Mouse (Mus musculus) midbrain, embryonic 10.5 days (tissue): ENCODE data around the gene Pdp2. TPM values are rescaled to one million over a fixed set of nuclear protein-coding genes. Genes with fewer than 3 reads are reported as not detected.
A peak's percentile ranks its signal among the peaks of the same experiment; 100 is the strongest.

Experiments
- DNase-seq: peaks from one replicate; pipeline ENCODE4 v3.0.0-alpha.2; 2017; ENCODE audit warnings: low spot score
- H3K27ac ChIP-seq: fragments of 300-500 bp; sonication (generic); replicated peaks from 2 replicates; pipeline ENCODE4 v1.5.1; 2016; ENCODE audit warnings: mild to moderate bottlenecking
- H3K27me3 ChIP-seq: fragments of 300-500 bp; sonication (generic); 2 replicates; pipeline ENCODE4 v1.6.1; 2016; ENCODE audit warnings: low read depth, mild to moderate bottlenecking; ENCODE audit not compliant: poor library complexity, severe bottlenecking
- H3K36me3 ChIP-seq: fragments of 300-500 bp; sonication (generic); 2 replicates; pipeline ENCODE4 v1.6.1; 2016; ENCODE audit warnings: mild to moderate bottlenecking, moderate library complexity
- H3K4me1 ChIP-seq: fragments of 300-500 bp; sonication (generic); 2 replicates; pipeline ENCODE4 v1.6.1; 2016
- H3K4me3 ChIP-seq: fragments of 300-500 bp; sonication (generic); 2 replicates; pipeline ENCODE4 v1.5.1; 2016; ENCODE audit warnings: mild to moderate bottlenecking, moderate library complexity
- H3K9me3 ChIP-seq: fragments of 300-500 bp; sonication (generic); replicated peaks from 2 replicates; pipeline ENCODE4 v1.6.1; 2016; ENCODE audit warnings: mild to moderate bottlenecking
- WGBS: fragments of 180-500 bp; shearing (Covaris S2); methylation state at CpG from one replicate; pipeline ENCODE4 v1.1.7; 2016; 5-methylcytosine and 5-hydroxymethylcytosine counted together
- polyA plus RNA-seq: library from polyadenylated mRNA; unstranded; fragments of >200 nt; fragmentation: Nextera tagmentation; extraction: Ambion mirVana; gene quantifications from 2 replicates; pipeline ENCODE4 v1.2.1, GENCODE M21; 2016

Gene Pdp2
- polyA plus RNA-seq: 14.3 and 16.5 TPM in 2 replicates

DNA sequence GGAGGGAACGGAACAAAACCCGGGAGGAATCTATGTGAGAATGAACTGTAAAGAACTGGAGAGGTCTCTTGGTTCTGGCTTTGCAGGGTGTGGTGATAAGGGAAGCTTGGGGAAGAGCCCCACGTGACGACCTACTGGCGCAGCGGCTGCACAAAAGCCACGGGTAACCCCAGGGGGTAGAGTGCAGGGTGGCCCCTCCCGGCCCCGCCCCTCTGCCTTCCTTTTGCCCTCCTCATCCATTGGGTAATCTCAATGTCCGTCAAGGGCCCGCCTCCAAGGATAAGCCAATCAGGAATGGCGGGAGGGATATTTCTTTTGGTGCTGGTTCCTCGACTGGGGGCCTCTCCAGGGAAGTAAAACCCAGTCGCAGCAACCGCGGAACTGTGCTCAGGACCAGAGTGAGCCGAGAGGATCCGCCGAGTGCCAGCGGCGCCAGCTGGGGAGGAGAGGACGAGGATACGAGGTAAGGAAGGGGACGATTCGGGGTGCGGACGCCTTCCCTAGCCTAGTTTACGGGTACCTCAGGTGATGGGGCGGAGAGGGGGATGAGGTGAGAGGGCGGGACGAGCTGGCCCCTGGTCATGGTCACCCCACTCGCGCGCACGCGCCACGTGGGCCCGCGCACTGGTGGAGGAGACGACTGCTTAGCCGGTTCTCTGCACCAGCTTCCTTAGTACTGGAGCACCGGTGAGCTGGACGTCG is at the start of gene Pdp2:
Gene Pdp2, plus strand, starts transcription at position 319 of the 702 bp plus-strand sequence.
- Histone ChIP-seq H3K4me1 (peaks cover 21% of the 10 kb centered on the region), H3K36me3 (peaks cover 30% of the 10 kb centered on the region), H3K27me3 (no peaks in the 10 kb centered on the region), H3K4me3 (peak within 1 kb of the TSS; percentile 85), H3K27ac (peak within 1 kb of the TSS; percentile 90), H3K9me3 (no peaks in the 10 kb centered on the region)
- peak; percentile 89 for DNase-seq
- under 1% methylated on average over 44 of the region's 44 CpGs for WGBS

DNA sequence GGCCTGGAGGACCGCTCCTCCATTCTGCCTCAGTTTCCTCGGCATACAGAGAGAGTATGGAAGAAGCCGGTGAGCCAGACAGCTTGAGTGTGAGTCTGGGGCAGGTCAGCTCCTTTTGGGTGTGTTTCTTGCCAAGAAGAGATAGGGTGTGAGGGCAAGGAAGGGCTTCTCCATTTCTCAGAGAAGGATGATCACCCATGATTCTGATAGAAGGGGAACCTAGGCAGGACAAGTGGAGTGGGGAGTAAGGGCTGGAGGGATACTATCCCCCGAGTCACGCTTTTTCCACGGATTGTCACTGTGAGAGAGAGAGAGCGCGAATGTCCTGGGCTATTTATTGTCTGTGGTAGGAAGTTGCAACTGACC is 49.8 kb upstream of the Pdp2 start:
- Histone ChIP-seq H3K4me3 (peak overlapping the region; percentile 74), H3K27me3 (peaks cover 76% of the 10 kb centered on the region), H3K4me1 (peaks cover 21% of the 10 kb centered on the region), H3K9me3 (no peaks in the 10 kb centered on the region), H3K27ac (no peak overlapping the region), H3K36me3 (no peaks in the 10 kb centered on the region)
- WGBS: 15% methylated on average over 8 of the region's 8 CpGs
- DNase-seq: no peak

DNA sequence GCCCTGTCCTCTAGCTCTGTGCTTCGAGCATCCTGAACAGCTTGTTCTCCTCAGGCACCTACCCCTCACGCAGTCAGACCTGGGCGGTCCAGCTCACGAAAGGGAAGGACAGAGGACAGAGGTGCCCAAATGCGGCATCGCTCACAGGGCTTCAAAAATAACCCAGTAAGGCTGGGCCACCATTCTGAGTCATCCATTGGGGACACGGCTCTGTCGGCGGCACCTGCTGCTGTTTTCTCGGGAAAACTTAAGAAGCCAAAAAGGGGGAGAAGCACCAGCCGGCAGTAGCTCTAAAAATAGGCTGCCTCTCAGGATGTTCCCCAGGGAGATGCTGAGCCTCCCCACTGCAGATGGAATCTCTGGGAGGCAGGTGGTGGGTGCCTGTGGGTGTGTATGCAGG is 49.1 kb upstream of the Pdp2 start:
- peak overlapping the region; percentile 74; the same call in 1 of the 2 replicates for H3K4me3 ChIP-seq
- no peak overlapping the region for H3K27ac ChIP-seq
- no peak for DNase-seq
- peaks cover 74% of the 10 kb centered on the region for H3K27me3 ChIP-seq
- 12% methylated on average over 11 of the region's 11 CpGs for WGBS
- H3K4me1 ChIP-seq: peaks cover 21% of the 10 kb centered on the region
- H3K36me3 ChIP-seq: no peaks in the 10 kb centered on the region
- H3K9me3 ChIP-seq: no peaks in the 10 kb centered on the region

DNA sequence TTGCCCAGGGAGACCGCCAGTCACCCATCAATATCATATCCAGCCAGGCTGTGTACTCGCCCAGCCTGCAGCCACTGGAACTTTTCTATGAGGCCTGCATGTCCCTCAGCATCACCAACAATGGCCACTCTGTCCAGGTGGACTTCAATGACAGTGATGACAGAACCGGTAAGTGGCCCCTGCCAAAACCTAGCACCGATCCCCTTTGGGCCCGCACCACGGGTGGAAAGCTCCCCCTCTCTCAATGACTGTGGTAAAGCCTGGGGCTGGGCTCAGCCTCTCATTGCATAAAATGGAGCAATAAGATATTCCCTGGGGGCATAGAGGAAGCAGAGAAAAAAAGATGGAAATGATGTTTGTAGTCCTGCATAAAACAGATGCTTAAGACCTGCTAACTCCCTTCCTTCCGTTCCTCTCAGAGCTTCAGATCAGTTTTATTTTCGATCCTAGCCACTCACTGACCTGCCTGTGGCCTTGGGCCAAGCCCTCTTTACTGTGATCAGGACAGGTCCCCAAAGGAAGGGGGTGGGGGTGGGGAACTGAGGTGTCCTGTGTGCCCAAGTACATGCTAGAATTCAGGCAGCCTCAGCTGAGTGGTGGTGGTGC is 47.7 kb upstream of the Pdp2 start:
- WGBS: 86% methylated on average over 8 of the region's 8 CpGs
- Histone ChIP-seq H3K4me1 (peaks cover 21% of the 10 kb centered on the region), H3K4me3 (no peak overlapping the region), H3K27ac (no peak overlapping the region), H3K9me3 (no peaks in the 10 kb centered on the region), H3K27me3 (peaks cover 60% of the 10 kb centered on the region), H3K36me3 (no peaks in the 10 kb centered on the region)
- DNase-seq: no peak

DNA sequence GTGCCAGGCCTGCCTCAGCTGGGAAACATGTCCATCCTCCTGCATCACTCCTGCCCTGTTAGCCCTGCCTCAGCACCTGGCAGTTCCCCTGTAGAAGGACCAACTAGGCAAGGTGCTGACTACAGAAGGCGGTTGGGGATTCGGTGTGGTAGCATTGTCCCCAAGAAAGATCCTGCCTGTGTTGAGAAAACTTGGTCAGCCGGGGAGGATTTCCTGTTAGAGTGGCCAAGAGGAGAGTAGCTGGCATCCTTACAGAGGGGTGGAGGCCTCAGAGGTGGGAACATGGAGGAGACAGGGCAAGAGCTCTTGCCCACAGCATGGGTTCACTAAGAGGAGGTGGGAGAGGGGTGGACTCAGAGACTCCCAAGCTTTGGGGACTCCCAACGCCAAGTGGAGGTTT is 36.1 kb upstream of the Pdp2 start:
- no peaks in the 10 kb centered on the region for H3K36me3 ChIP-seq
- no peak for DNase-seq
- H3K27me3 ChIP-seq: no peaks in the 10 kb centered on the region; the same call in 1 of the 2 replicates
- H3K27ac ChIP-seq: no peak overlapping the region
- WGBS: 89% methylated on average over 4 of the region's 4 CpGs
- H3K9me3 ChIP-seq: no peaks in the 10 kb centered on the region
- H3K4me1 ChIP-seq: 0 out of 2 replicates have a peak, but pooled peaks cover 7% of the 10 kb centered on the region
- H3K4me3 ChIP-seq: no peak overlapping the region

DNA sequence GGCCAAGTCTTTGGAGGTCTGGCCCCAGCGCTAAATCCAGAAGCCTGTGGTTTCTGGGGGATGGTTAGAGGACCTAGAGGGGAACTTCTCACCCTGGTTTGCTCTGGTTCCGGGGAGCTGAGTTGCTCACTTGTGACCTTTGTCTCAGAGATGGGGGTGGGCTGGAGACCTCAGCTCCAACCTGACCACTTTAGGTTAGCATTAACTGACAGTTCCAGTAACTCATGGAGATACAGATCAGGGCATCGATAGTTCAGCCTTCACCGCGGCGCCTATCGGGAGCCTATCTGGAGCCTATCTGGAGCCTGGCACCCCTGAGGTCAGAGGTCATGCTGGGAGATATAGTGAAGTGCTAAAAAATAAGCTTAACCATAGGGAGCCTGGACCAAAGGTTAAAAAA is 34.0 kb upstream of the Pdp2 start:
- 83% methylated on average over 7 of the region's 7 CpGs for WGBS
- H3K9me3 ChIP-seq: no peaks in the 10 kb centered on the region
- no peak for DNase-seq
- no peaks in the 10 kb centered on the region; the same call in 1 of the 2 replicates for H3K27me3 ChIP-seq
- no peaks in the 10 kb centered on the region for H3K36me3 ChIP-seq
- H3K27ac ChIP-seq: no peak overlapping the region
- no peaks in the 10 kb centered on the region for H3K4me1 ChIP-seq
- H3K4me3 ChIP-seq: no peak overlapping the region

DNA sequence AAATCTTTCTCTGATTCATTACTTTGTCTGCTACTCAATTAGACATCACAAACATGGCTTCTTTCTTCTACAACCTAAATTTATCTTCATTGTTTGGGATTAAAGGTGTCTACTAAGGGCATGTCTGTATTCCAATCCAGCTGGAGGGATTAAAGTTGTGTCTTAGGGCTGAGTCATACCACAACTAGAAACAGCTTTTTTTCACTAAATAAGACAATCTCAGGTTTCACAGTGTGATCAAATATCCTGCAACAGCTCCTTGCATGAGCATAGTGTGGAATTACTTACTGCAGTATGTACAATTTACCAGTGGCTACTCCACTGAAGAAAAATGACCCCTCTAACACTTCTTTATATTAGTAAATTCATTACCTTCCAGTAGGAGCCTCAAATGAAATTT is 30.5 kb upstream of the Pdp2 start:
- DNase-seq: no peak
- Histone ChIP-seq H3K27ac (no peak overlapping the region), H3K36me3 (no peaks in the 10 kb centered on the region), H3K9me3 (no peaks in the 10 kb centered on the region), H3K4me1 (no peaks in the 10 kb centered on the region), H3K27me3 (no peaks in the 10 kb centered on the region), H3K4me3 (no peak overlapping the region)

DNA sequence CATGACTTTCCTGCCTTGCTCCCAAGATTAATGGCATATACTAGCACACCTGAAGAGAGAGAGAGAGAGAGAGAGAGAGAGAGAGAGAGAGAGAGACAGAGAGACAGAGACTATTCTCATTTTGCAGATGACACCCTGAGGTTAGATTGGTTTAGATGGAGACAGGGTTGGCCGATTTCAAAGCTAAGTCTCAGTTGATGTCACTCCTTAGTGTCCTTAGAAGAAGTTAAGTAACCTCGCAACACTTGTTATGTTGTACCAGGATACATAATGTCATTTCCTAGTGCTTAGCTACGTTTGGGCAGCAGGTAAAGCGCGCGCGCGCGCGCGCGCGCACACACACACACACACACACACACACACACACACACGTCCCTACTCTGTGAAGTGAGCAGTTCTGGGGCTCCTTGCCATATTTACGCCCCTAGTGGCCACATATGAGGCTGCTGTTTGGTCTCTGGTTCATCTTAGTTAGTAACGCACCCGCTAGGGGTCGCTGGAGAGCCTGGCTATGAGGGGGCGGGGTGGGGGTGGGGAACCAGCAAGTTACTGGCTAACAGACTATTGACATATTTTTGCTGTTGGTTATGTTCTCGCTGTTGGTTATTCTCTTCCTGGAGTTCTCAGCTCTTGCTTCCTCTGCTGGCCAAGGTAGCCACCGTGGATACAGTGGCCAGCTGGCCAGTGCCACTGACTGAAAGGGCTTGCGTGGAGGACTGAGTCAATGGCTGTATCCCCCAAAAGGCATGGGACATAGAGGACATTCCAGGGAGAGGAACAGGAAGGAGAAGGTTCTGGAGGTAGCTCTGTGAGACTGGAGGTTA is 26.4 kb upstream of the Pdp2 start:
- DNase-seq: peak; percentile 83
- no peak overlapping the region for H3K4me3 ChIP-seq
- H3K9me3 ChIP-seq: no peaks in the 10 kb centered on the region
- no peak overlapping the region for H3K27ac ChIP-seq
- H3K4me1 ChIP-seq: no peaks in the 10 kb centered on the region
- WGBS: 19% methylated on average over 22 of the region's 22 CpGs
- no peaks in the 10 kb centered on the region for H3K36me3 ChIP-seq
- no peaks in the 10 kb centered on the region for H3K27me3 ChIP-seq

DNA sequence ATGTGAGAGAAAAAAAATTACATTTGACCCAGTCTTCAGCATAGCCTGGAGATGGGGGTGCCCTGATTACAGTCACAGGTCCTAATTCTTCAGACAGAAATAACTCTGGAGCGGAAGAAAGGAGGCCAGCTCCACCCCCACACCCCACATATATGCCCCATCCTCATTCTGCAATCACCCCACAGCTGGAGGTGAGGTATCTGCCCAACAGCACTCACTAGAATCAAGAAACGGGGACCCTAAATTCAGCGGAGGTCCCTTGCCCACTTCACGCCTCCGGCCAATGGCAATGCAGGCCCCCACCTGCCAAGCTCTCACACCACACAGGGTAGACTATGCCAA is 25.8 kb upstream of the Pdp2 start:
- Histone ChIP-seq H3K27me3 (no peaks in the 10 kb centered on the region), H3K27ac (no peak overlapping the region), H3K4me1 (peaks cover 1% of the 10 kb centered on the region; the same call in 1 of the 2 replicates), H3K9me3 (no peaks in the 10 kb centered on the region), H3K4me3 (no peak overlapping the region), H3K36me3 (no peaks in the 10 kb centered on the region)
- no peak for DNase-seq
- WGBS: 90% methylated on average over 5 of the region's 5 CpGs

DNA sequence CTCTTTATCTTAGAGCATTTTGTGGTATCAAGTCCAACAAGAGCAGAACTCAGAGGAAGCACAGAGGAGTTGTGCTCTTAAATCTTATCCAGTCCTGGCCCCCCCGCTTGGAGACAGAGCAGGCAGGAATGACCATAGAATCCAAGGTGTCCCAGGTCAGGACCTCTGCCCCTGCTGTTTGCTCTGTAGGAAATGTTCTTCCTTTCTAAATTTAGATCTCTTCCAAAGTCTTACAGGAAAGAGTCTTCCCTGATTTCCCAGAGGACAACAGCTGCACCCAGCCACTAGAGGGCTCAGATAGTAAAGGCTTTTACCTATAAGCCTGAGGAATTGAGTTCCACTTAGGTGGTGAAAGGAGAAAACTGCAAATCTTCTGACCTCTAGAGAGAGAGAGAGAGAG is 21.7 kb upstream of the Pdp2 start:
- peaks cover 9% of the 10 kb centered on the region for H3K4me1 ChIP-seq
- no peak overlapping the region for H3K4me3 ChIP-seq
- H3K27ac ChIP-seq: no peak overlapping the region
- no peaks in the 10 kb centered on the region for H3K27me3 ChIP-seq
- 50% methylated on average over 1 of the region's 1 CpGs for WGBS
- no peaks in the 10 kb centered on the region for H3K9me3 ChIP-seq
- no peaks in the 10 kb centered on the region for H3K36me3 ChIP-seq
- no peak for DNase-seq

DNA sequence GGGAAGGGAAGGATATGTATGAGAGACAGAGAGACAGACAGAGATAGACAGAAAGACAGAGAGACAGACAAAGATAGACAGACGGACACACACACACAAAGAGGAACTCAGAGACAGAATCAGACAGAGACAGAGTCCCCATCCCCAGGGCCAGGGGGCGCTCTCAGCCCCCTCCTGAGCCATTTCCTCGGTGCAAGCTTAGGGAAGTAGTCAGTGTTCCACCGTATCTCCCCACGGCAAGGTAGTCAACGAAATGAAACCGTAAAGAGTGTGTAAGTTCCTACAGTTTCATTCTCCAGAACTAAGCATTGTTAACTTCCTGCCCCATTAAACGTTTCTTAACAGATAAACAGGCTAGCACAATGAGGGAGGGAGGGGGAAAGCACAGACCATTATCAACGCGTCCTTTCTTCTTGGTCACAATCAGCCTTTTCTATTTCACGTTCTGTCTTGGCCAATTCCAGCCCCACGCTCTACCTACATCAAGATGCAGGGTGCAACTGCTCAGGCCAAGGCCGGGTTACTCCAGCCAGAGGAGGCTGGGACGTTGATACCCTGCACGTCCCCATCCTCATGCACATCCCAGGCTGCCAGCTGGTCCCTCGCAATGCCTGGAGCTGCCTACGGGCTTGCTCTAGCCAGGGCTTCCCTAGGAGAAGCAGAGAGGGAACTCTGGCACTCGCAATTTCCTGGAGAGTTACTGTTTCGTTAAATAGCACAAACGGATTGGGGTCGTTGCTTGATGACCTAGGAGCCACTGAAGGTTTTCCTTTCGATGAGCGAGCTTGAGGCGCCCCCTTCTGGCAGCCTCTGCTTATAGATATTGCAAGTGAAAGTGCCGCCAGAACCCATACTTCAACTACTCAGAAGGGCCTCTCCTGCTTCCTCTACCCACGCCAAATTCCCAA is 20.6 kb upstream of the Pdp2 start:
- H3K27me3 ChIP-seq: no peaks in the 10 kb centered on the region
- peak overlapping the region; percentile 55 for H3K4me3 ChIP-seq
- no peaks in the 10 kb centered on the region for H3K9me3 ChIP-seq
- H3K4me1 ChIP-seq: peaks cover 9% of the 10 kb centered on the region
- peak; percentile 85 for DNase-seq
- 9% methylated on average over 26 of the region's 26 CpGs for WGBS
- no peaks in the 10 kb centered on the region for H3K36me3 ChIP-seq
- peak overlapping the region; percentile 70 for H3K27ac ChIP-seq

DNA sequence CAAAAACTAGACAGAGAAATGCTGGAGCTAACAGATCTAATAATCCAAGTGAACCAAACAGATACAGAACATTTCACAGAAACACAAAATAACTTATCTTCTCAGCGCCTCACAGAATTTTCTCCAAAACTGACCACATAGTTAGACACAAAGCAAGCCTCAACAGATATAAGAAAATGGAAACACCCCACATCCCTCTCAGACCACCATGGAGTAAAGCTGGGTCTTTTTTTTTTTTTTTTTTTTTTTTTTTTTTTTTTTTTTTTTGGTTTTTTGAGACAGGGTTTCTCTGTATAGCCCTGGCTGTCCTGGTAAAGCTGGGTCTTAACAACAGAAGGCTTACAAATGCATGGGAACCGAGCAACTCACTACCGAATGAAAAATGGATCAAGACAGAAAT is 14.4 kb upstream of the Pdp2 start:
- WGBS: 91% methylated on average over 3 of the region's 3 CpGs
- no peaks in the 10 kb centered on the region for H3K27me3 ChIP-seq
- no peaks in the 10 kb centered on the region for H3K36me3 ChIP-seq
- H3K4me1 ChIP-seq: no peaks in the 10 kb centered on the region
- no peaks in the 10 kb centered on the region for H3K9me3 ChIP-seq
- no peak for DNase-seq
- no peak overlapping the region for H3K4me3 ChIP-seq
- no peak overlapping the region for H3K27ac ChIP-seq
